Mouse (Mus musculus) v-Abl transformed pro-B cells (cell line): Measurements from ENCODE around the gene Dkkl1.

Experiments
- in situ Hi-C, 2 experiments: fragments of 400-800 bp; cut with MboI; formaldehyde crosslinking; loops; one replicate each; pipeline ENCODE4 v1.15.1; 2025; ENCODE audit not compliant: unreplicated experiment in 2 of 2

Dkkl1 gene

GRCm38 (mm10) chr7:45231192-45231591, 19.2 kb upstream of the Dkkl1 start:
- in situ Hi-C loops: no loop called here

- in situ Hi-C loops: no loop called here
Observed at GRCm38 (mm10) chr7:45229459-45230203, 17.7 kb upstream of the Dkkl1 start.

- in situ Hi-C loops: no loop called here
Observed at GRCm38 (mm10) chr7:45229046-45229445, 17.1 kb upstream of the Dkkl1 start.

GRCm38 (mm10) chr7:45228548-45228947, 16.6 kb upstream of the Dkkl1 start:
- in situ Hi-C loops: no loop called here

GRCm38 (mm10) chr7:45226421-45226820, 14.5 kb upstream of the Dkkl1 start:
- in situ Hi-C loops: no loop called here

GRCm38 (mm10) chr7:45224826-45225225, 12.9 kb upstream of the Dkkl1 start:
- in situ Hi-C loops: no loop called here

- in situ Hi-C loops: no loop called here
Observed at GRCm38 (mm10) chr7:45221680-45222079, 9.7 kb upstream of the Dkkl1 start.

GRCm38 (mm10) chr7:45216442-45217183, 4.7 kb upstream of the Dkkl1 start:
- in situ Hi-C loops: no loop called here

- in situ Hi-C loops: no loop called here
Observed at GRCm38 (mm10) chr7:45215673-45216441, 3.9 kb upstream of the Dkkl1 start, which contains the start of gene Tead2. Tead2 (plus strand) TSS chr7:45215753.

- in situ Hi-C loops: no loop called here
Observed at GRCm38 (mm10) chr7:45213708-45214107, 1.8 kb upstream of the Dkkl1 start.

GRCm38 (mm10) chr7:45212356-45212755, 409 bp upstream of the Dkkl1 start:
- in situ Hi-C loops: no loop called here

- in situ Hi-C loops: no loop called here
Observed at GRCm38 (mm10) chr7:45211070-45211469, 877 bp downstream of the Dkkl1 start.

- in situ Hi-C loops: loop anchor here in 1 of 2 experiments (5.0 kb wide), 1 partner anchor 94 kb away; no protein-coding TSS in a partner anchor
Observed at GRCm38 (mm10) chr7:45208260-45208659, 3.7 kb downstream of the Dkkl1 start.

- in situ Hi-C loops: loop anchor here (5.0 kb wide), 4 partner anchors 33 to 122 kb away; partner anchors contain the start of gene Cd37 (in 1 of the 2)
Observed at GRCm38 (mm10) chr7:45204380-45205143, 7.4 kb downstream of the Dkkl1 start, which contains the start of gene Ccdc155. Ccdc155 (minus strand) TSS chr7:45204892.

GRCm38 (mm10) chr7:45202654-45203053, 9.3 kb downstream of the Dkkl1 start:
- in situ Hi-C loops: loop anchor here (5.0 kb wide), 3 partner anchors 35 to 120 kb away; partner anchors contain the start of gene Cd37 (in 1 of the 2)

- in situ Hi-C loops: loop anchor here in 1 of 2 experiments (5.0 kb wide), 1 partner anchor 42 kb away; no protein-coding TSS in a partner anchor
Observed at GRCm38 (mm10) chr7:45198961-45199360, 13.0 kb downstream of the Dkkl1 start.

- in situ Hi-C loops: loop anchor here in 1 of 2 experiments (5.0 kb wide), 1 partner anchor 41 kb away; no protein-coding TSS in a partner anchor
Observed at GRCm38 (mm10) chr7:45198435-45198834, 13.5 kb downstream of the Dkkl1 start.

GRCm38 (mm10) chr7:45196994-45197393, 15.0 kb downstream of the Dkkl1 start:
- in situ Hi-C loops: loop anchor here in 1 of 2 experiments (5.0 kb wide), 1 partner anchor 40 kb away; no protein-coding TSS in a partner anchor

- in situ Hi-C loops: loop anchor here in 1 of 2 experiments (5.0 kb wide), 1 partner anchor 39 kb away; no protein-coding TSS in a partner anchor
Observed at GRCm38 (mm10) chr7:45196176-45196535, 15.8 kb downstream of the Dkkl1 start.
